Mouse (Mus musculus) testis, postnatal 10 days (tissue): Measurements from ENCODE around the gene Allc.

ENCODE experiments used
- DNase-seq: peaks from one replicate; pipeline ENCODE4 v3.0.0; 2021; ENCODE audit warnings: low spot score

The Allc gene

DNA sequence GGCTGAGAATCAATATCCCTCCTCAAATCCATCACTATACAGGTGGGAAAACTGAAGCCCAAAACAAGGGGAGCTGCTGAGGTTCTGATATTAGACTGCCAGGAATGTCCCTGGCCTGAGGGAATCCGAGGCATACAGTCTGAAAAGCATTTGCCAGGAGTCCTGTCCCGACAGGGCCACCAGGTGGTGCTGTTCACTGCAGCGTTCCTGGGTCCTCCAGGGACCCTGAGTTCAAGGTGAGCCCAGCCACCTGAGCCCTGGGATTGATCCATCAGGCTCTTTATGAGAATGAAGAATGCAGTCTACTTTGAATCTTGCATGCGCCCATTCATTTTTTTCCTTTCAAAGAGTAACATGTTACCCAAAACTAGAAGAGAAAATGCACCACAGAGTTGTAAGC, 3.2 kb downstream of the Allc start:
- DNase-seq, result peak; percentile 57

DNA sequence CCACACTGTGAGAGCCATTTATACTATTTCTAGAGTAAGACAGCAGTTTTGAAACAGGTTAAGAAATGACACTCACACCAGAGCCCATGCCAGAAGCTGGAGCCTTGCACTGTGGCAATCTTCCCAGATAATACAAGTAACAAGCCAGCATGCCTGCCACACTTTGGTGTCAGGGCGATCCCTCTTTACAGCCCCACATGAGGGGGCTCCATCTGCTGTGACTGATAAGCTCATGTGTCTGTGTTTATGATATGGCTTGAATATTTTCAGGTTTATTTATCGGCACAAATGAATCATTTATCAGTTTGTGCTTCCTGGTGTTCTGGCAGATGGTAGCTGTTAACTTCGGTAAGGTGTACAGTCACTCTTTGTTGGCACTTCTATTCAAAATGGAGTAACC, 4.2 kb downstream of the Allc start:
- no peak for DNase-seq

DNA sequence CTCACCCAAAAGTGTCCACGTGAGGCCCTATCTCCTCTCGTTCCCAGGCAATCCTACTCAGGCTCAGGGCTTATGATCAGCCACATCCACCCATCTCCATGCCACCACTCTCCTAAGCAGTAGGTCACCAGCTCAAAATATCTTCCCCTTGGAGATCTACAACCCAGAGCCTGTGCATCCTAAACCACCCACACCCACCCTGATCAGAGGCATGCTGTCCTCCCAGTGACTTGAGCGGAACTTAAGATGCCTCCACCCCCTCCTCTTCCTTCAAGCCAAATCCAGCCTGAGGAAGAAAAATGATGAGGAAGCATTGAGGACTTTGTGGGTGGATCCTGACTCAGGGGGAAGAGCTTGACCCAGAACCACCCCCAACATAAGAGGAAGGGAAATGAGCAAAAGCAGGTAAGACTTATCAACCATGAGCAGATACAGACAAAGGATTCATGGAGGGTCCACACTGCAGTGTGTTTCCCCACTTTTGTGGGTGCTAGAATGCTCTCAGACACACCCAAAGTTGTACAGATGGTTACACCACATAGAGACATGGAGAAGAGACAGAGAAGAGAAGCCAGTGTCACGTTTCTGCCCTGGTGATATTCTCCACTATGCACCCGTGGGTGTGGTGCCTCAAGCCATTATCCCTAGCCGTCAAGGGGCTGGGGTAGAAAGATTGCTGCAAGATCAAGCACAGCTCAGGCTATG, 6.8 kb downstream of the Allc start:
- no peak for DNase-seq

DNA sequence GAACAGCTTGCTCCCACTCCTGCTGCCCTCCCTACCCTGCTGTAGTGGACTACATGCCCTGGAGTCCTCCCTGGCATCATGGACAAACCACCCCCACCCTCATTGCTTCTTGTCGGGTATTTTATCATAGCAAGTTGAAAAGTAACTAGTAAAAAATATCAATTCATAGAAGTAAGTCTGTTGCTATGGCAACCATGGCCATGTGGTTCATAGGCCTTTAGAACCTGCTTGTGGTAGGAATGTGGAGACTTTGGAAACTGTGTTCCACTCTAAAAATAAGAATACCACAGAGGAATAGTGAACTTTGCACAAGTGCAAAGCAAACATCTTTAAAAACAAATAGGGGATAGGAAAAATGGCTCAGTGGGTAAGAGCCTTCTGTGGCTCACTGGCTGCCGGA, 10.1 kb downstream of the Allc start:
- no peak for DNase-seq

DNA sequence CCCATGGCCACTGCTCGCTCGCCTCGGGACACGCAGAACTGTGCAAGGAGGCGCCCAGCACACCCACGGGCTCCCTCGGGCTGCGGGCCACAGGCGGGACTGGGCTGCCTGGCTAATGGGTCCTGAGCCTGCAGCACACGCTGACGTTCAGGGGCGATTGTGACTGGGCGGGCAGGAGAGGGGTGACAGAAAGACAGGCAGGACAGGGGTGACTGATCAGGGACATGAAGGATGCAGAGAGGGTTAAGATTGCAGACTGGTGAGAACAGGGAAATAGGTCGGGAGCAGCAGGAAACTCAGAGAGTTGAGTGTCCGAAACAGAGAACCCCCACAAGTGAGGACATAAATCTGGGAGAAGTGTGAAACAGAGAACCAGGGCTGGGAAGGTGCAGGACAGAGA, 30.0 kb downstream of the Allc start, which contains the start of gene Dcdc2c:
Gene Dcdc2c, minus strand, starts transcription at position 101 of the 400 bp plus-strand sequence.
- no peak for DNase-seq

DNA sequence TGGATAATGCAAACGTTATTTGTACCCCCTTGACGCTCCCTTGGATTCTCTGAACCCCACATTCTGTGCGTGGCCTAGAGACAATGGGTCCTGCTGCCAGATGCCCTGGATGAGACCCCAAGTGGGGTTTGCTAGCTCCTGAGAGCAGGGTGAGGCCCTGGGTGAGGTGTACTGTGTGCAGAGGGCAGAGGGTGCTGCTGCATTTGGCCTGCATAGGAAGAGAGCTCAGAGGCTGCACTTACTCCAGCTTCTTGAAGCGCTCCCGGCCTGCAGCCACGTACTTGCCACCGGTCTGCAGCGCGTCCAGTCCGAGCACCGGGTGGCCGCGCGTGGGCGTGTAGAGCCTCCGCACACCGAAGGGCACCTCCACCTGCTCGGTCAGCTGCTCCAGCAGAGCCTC, 30.5 kb downstream of the Allc start:
- no peak for DNase-seq

DNA sequence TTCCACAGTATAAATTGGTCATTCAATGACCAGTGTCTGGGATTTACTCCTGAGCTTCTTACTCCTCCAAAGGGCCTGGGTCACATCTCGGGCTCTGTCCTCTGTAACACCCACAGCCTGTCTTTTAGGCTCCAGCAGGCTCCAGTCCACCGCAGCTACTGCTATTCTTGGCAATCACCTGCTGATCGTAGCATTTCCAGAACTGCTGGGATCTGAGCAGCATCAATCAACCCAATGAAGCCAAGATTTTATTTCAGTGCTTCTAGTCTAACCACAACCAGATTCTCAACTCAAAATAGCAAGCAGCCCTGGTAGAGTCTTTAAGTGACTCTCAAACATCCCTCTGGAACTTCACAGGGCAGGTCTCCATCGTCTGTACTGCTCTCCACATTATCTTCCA, 33.4 kb downstream of the Allc start:
- no peak for DNase-seq

DNA sequence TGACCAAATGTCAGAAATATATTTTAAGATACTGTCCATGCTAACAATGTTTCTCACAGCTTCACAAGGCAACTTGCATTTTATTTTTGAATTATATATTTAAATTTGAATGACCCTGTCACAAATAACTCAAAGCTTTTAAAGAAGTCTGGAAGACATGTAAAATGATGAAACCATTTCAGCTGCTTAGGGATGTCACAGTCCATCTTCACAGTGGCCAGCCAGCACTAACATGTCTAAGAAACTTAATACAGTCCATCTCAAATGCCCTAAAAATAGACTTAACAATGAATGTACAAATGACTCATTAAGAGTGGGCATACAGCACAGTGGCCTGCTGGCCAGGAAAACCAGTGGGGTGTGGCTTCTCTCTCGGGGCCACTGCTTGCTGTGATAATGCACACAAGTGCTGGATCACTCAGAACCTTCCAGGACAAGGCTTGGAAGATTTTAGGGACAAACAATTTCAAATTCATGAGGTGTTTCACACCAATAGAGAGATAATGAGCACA, 68.0 kb downstream of the Allc start:
- DNase-seq, result no peak

DNA sequence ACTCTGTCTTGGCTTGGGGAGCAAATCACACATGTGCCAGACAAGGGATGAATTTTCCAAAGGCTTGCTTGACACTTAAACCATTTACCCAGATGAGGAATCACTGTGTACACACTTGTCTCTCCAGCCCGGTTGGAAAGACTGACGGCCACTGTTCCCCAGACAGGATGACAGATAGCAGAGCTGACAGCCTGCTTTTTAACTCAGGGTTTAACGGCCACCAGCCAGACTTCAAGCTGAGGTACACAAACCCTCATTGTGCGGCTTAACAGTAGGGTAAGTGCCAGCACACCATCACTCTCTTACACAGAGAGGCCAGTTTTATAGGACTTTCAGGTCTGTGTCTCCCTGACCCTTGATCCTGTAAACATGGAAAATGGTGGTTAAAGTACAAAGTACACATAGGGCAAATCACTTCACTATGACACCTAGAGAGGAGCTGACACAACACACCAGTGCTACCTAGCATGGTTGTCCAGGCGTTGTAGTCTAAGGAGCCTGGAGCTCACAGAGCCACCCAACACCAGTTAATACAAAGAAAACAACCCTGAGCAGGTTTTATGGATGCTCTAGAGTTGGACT, 72.5 kb downstream of the Allc start:
- no peak for DNase-seq
